Mouse (Mus musculus): ENCODE measurements around the gene Acadvl.

The Acadvl gene

GRCm38 (mm10) chr11:69982225-69982624, 33.0 kb downstream of the Acadvl start, which contains the start of gene Elp5:
Elp5 (minus strand) TSS chr11:69982517.
- no peak for DNase-seq (ENCODE audit: extremely low read depth, low read depth, low spot score)

DNA sequence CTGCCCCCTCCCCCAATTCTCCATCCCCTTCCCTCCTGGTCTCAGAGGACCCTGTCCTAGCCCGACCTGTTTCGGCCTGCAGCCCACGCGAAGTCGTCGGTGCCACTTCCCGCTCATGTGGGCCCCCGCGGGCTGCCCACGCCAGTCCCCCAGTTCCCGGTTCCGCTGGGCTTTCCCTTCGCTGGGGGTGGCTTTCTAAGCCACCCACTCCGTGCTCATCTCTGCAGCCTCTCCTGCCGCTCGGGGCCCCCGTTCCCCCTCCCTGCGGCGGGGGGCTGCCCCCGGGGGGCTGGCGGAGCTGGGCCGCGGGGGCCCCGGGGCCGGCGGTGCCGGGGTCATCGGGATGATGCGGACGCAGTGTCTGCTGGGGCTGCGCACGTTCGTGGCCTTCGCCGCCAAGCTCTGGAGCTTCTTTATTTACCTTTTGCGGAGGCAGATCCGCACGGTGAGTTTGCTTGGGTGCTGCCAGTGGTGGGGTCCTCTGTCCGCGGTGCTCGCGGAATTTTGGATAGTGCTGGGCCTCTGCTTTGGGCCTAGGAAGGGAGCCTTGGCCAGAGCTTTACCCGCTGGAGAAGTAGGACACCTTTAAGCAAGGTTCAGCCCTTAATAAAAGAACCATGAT, 34.0 kb downstream of the Acadvl start, which contains the start of gene Ctdnep1:
Gene Ctdnep1 (plus strand): TSS at position 16 of the 622 bp plus-strand sequence.
- no peak for DNase-seq (ENCODE audit: extremely low read depth, low read depth, low spot score)

DNA sequence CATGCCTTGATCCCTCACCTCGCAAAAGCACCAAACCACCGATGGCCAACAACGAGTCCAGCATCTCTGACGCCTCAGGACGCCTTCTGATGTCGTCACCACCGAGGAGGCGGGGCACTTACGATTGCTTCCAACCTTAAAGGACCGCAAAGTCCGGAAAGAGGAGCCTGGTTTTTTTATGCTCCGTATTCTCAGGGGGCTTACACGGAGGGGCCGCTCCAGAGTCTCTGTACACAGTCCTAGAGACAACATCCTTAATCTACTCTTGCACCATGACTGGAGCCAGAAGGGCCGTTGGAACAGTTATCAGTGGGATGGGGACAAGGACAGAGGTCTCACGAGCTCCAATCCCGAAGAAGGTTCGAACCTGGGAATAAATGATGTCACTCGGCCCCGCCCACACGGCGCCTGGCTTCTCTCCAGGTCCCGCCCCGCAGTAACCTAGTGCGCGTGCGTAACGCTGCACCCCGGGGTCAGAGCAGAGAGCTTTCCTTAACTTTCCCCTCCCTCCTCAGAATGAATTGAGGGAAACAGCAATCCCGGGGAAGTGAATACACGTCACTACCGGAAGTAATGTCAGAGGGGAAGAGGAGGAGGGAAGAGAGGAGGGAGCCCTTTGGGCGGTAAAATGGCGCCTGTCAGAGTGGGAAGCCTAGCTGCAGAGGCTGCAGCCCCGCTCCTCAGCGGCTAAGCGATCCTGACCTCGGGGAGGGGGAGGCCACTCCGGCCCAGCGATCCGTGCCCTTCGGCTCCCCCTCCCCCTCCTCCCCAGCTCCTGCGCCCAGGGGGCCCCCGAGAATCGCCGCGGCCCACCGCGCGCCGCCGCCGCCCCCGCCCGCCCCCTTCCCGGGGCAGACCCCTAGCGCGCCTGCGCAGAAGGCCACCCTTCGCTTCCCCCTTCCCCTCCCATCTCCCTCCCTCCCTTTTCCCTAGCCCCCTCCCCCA, 34.7 kb downstream of the Acadvl start:
- peak; percentile 89 for DNase-seq (ENCODE audit: extremely low read depth, low read depth, low spot score)

- DNase-seq (ENCODE audit: extremely low read depth, low read depth, low spot score), result no peak
Measured at GRCm38 (mm10) chr11:69979827-69980195, 35.4 kb downstream of the Acadvl start.

DNA sequence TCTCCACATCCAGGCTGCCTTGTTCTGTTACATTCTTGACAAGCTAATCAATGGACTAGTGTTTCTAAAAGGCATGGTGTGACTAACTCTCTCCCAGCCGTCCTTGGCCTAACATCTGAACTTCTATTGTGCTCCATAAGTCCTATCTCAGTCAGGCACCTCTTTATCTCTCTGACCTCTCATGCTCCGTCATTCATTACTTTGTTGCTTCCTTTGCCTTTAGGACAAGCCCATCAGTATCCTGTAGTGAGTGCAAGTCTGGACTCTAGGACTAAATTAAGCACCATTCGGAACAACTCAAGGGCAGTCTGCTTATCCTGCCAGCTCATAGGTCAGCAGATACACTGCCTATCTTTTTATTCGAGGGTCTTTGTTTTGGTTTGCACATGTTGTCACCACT, 38.9 kb downstream of the Acadvl start:
- no peak for DNase-seq (ENCODE audit: extremely low read depth, low read depth, low spot score)

DNA sequence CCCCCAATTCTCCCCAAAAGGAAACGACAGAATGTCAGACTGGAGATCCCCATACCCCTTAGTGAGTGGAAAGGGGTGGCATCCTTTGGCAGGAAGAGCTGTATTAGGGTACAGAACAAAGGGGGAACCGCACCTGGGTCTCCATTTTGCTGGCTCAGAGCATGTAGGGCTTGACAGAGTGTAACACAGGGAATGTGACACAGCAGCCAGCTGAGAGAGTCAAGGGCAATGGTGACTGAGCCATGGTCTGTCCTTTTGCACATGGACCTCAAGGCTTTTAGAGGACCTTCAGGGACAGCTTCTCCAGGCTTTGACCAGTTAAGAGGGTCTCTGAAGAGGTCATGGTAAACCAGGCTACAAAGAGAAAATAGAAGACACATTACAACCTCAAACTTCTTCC, 40.3 kb downstream of the Acadvl start:
- no peak for DNase-seq (ENCODE audit: extremely low read depth, low read depth, low spot score)

- DNase-seq (ENCODE audit: extremely low read depth, low read depth, low spot score), result no peak
Measured at GRCm38 (mm10) chr11:69970775-69971174, 44.4 kb downstream of the Acadvl start.

DNA sequence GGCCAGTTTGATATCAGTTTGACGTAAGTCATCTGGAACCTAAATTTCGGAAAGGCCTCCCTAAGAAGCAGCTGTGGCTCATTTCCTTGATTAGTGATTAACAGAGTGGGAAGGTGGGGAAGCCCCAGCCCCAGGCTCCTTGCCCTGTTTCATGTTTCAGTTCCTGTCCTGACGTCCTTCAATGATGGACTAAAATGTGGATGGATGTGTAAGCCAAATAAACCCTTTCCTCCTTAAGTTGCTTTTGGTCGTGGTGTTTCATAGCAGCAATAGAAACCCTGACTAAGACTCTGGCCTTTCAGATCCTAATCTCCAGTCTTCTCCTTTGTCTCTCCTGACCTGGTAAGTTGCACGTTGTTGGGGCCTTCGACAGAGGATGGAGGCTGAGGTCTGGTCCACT, 45.0 kb downstream of the Acadvl start:
- no peak for DNase-seq (ENCODE audit: extremely low read depth, low read depth, low spot score)

- no peak for DNase-seq (ENCODE audit: extremely low read depth, low read depth, low spot score)
Measured at GRCm38 (mm10) chr11:69968793-69969192, 46.4 kb downstream of the Acadvl start.

- no peak for DNase-seq (ENCODE audit: extremely low read depth, low read depth, low spot score)
Measured at GRCm38 (mm10) chr11:69966860-69967517, 48.2 kb downstream of the Acadvl start.

DNA sequence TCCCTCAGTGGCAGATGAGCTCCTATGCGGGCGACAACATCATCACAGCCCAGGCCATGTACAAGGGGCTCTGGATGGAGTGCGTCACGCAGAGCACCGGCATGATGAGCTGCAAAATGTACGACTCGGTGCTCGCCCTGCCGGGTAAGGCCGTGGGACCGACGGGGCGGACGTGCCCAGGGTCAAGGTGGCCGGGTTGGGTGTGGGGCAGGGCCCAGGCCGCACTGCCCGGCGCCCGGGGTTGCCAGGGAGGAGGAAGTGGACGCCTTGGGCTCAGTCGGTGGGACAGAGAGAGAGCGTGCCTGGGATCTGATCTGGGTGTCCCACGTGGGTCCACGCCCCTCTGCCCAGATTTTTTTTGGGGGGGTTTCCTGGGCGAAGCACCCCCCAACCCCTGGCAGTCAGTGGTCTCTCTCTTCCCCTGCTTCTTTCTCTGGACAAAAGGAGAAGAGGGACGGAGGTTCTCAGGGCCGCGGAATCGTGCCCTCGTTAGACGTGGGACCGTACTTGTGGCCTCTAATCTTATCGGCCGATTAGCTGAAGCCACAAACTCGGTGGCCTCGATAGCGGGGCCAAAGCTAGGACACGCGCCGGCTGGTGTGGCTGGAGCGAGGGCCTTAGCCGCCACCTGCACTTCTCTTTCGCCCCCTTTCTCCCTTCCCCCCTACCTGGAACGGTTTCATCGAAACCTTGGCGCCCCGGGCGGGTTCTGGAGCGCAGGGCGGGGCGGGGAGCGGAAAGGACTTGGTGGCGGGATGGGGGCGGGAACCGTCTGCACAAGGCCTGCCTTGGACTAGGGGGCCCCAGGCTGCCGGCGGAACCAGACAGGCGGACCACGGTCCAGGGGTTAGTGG, 49.0 kb downstream of the Acadvl start:
- no peak for DNase-seq (ENCODE audit: extremely low read depth, low read depth, low spot score)

- no peak for DNase-seq (ENCODE audit: extremely low read depth, low read depth, low spot score)
Measured at GRCm38 (mm10) chr11:69965271-69966005, 49.8 kb downstream of the Acadvl start.

- DNase-seq (ENCODE audit: extremely low read depth, low read depth, low spot score), result no peak
Measured at GRCm38 (mm10) chr11:69964650-69965270, 50.5 kb downstream of the Acadvl start, which contains the start of gene Cldn7. Cldn7 (plus strand) TSS chr11:69964779.

DNA sequence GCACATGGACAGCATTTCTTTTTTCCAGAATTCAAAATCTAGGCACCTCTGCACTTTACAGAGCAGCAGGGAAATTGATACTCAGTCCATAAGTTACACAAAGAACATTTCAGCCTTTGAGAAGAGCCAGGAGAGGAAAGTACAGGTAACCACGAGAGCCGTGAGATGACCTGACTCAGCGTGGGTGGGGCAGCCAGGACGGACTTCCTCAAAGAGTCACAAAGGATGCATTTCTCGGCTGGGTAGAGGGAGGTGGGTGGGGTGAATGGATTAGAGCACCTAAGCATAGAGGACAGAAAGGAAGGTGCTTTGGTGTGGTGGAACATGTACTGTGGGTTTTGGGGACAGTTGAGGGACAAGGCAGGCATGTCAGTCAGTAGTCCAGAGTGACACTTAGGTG, 53.4 kb downstream of the Acadvl start:
- no peak for DNase-seq (ENCODE audit: extremely low read depth, low read depth, low spot score)

DNA sequence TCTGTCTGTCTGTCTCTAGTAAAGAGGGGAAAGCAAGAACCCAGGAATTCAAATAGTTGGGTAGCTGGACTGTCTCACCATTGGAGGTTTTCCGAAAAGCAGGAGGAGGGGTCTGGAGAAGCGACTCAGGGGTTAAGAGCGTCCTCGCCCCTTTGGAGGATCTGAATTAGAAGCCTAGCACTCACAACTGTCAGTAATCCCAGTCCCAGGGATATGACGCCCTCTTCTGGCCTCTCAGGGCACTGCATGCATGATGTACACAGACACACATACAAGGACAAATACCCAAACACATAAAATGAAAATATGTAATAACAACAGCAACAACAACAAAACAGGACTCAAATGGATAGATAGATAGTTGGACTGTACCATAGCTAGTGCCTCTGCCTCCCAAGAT, 54.6 kb downstream of the Acadvl start:
- DNase-seq (ENCODE audit: extremely low read depth, low read depth, low spot score), result no peak

Measured in fat pad, adult 2 months (tissue).